Mouse (Mus musculus) cerebellum, adult 2 months (tissue): ENCODE results near the gene Per1.

Experiments used
- CTCF ChIP-seq: fragments of 200-500 bp; IDR thresholded peaks from 2 replicates; pipeline ENCODE4 v1.5.1; 2011; ENCODE audit warnings: low read depth, mild to moderate bottlenecking, control low read depth, low read length, moderate library complexity, borderline replicate concordance; ENCODE audit not compliant: insufficient read depth
- POLR2A ChIP-seq: fragments of 200-500 bp; IDR thresholded peaks from 2 replicates; pipeline ENCODE4 v1.6.1; 2011; ENCODE audit warnings: low read length, control low read depth, borderline replicate concordance; ENCODE audit not compliant: insufficient read depth

DNA sequence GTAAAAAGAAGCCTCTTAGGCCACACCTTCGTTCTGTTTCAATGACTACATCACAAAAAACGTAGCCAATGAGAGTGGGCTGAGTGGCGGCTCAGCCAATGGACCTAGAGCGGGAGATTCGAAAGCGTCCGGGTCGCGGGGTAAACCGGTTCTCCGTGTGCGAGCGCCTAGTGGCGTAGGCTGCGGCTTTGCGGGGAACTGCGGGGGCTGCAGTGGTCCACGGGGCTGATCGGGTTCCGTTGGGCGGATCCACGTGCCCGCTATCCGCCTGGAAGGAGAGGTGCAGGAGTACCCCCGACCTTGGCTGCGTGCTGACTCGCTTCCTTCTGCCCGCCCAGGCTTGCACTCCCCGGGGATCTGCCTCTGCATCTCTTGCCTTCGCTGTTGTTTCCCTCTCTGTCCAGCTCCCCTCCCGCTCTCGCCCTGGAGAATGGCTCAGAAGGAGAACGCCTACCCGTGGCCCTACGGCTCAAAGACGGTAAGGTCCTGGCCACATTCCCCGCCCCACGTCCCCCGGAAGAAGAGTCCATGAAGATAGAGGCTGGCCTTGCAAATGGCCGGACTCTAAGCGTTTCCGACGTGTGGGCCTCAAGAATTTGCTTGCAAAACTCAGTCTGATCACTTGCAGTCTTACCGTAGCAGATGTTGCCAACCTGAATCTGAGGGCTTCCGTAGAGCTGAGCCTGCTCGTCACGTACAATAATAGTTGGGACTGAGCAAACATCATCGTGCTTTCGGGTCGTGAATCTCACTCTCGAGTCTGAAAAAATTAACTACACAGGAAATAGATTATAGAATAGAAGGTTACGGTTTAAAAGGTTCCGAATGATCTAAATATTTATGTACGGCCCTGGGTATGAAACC, 49.3 kb upstream of the Per1 start, which contains the start of gene Aurkb:
- TF ChIP-seq POLR2A: no peak
- TF ChIP-seq CTCF: no peak
